Mouse (Mus musculus) kidney, embryonic 15.5 days (tissue): ENCODE measurements around the gene Fam102a. TPM values are rescaled to one million over a fixed set of nuclear protein-coding genes. Genes with fewer than 3 reads are reported as not detected.

Source experiments
- ATAC-seq: fragments of 200-750 bp; cut with Nextera tagmentation; replicated peaks from 2 replicates; pipeline ENCODE4 v1.8.0; 2017; ENCODE audit warnings: moderate TSS enrichment; ENCODE audit not compliant: low FRiP score
- H3K27ac ChIP-seq: fragments of 300-500 bp; sonication (generic); 2 replicates; pipeline ENCODE4 v1.5.1; 2015; ENCODE audit warnings: mild to moderate bottlenecking, inconsistent platforms
- H3K27me3 ChIP-seq: fragments of 300-500 bp; sonication (generic); 2 replicates; pipeline ENCODE4 v1.6.1; 2015; ENCODE audit warnings: inconsistent platforms
- H3K36me3 ChIP-seq: fragments of 300-500 bp; sonication (generic); 2 replicates; pipeline ENCODE4 v1.6.1; 2015; ENCODE audit warnings: inconsistent platforms
- H3K4me1 ChIP-seq: fragments of 300-500 bp; sonication (generic); 2 replicates; pipeline ENCODE4 v1.6.1; 2015; ENCODE audit warnings: inconsistent platforms
- H3K4me2 ChIP-seq: fragments of 300-500 bp; sonication (generic); 2 replicates; pipeline ENCODE4 v1.6.1; 2015; ENCODE audit warnings: moderate library complexity, mild to moderate bottlenecking, inconsistent platforms
- H3K4me3 ChIP-seq: fragments of 300-500 bp; sonication (generic); replicated peaks from 2 replicates; pipeline ENCODE4 v1.5.1; 2015; ENCODE audit warnings: mild to moderate bottlenecking, inconsistent platforms
- H3K9ac ChIP-seq: fragments of 300-500 bp; sonication (generic); 2 replicates; pipeline ENCODE4 v1.6.1; 2015; ENCODE audit warnings: mild to moderate bottlenecking, inconsistent platforms
- H3K9me3 ChIP-seq: fragments of 300-500 bp; sonication (generic); replicated peaks from 2 replicates; pipeline ENCODE4 v1.6.1; 2016; ENCODE audit warnings: inconsistent platforms
- WGBS: fragments of 180-500 bp; shearing (Covaris S2); methylation state at CpG from one replicate; pipeline ENCODE4 v1.1.7; 2015; ENCODE audit warnings: mixed read lengths; 5-methylcytosine and 5-hydroxymethylcytosine counted together
- polyA plus RNA-seq: library from polyadenylated mRNA; unstranded; fragments of >200 nt; fragmentation: Nextera tagmentation; extraction: Ambion mirVana; gene quantifications from 2 replicates; pipeline ENCODE4 v1.2.1, GENCODE M21; 2015

The Fam102a gene
- polyA plus RNA-seq, 1 experiment from 2014 or later: 15.0 TPM

GRCm38 (mm10) chr2:32574497-32574896, 39.4 kb downstream of the Fam102a start, which contains the start of gene Pip5kl1:
Gene Pip5kl1, plus strand, starts transcription at chr2:32574797.
- no peak for ATAC-seq
- 82% methylated on average over 6 of the region's 6 CpGs for WGBS
- no peaks in the 10 kb centered on the region for H3K9me3 ChIP-seq
- H3K27ac ChIP-seq: no peak within 1 kb of the TSS
- peaks cover 33% of the 10 kb centered on the region for H3K27me3 ChIP-seq
- peak within 1 kb of the TSS; percentile 95 for H3K4me2 ChIP-seq
- peaks cover 24% of the 10 kb centered on the region for H3K4me1 ChIP-seq
- H3K4me3 ChIP-seq: peak within 1 kb of the TSS; percentile 47
- H3K36me3 ChIP-seq: peaks cover 11% of the 10 kb centered on the region
- peak within 1 kb of the TSS; percentile 48 for H3K9ac ChIP-seq

GRCm38 (mm10) chr2:32574901-32575585, 39.9 kb downstream of the Fam102a start:
- WGBS: under 1% methylated on average over 26 of the region's 26 CpGs
- H3K4me1 ChIP-seq: peaks cover 24% of the 10 kb centered on the region
- no peak overlapping the region for H3K27ac ChIP-seq
- peak overlapping the region; percentile 48 for H3K9ac ChIP-seq
- H3K4me3 ChIP-seq: peak overlapping the region; percentile 47
- peaks cover 38% of the 10 kb centered on the region for H3K27me3 ChIP-seq
- H3K36me3 ChIP-seq: peaks cover 10% of the 10 kb centered on the region
- ATAC-seq: no peak
- peak overlapping the region; percentile 95 for H3K4me2 ChIP-seq
- H3K9me3 ChIP-seq: no peaks in the 10 kb centered on the region

DNA sequence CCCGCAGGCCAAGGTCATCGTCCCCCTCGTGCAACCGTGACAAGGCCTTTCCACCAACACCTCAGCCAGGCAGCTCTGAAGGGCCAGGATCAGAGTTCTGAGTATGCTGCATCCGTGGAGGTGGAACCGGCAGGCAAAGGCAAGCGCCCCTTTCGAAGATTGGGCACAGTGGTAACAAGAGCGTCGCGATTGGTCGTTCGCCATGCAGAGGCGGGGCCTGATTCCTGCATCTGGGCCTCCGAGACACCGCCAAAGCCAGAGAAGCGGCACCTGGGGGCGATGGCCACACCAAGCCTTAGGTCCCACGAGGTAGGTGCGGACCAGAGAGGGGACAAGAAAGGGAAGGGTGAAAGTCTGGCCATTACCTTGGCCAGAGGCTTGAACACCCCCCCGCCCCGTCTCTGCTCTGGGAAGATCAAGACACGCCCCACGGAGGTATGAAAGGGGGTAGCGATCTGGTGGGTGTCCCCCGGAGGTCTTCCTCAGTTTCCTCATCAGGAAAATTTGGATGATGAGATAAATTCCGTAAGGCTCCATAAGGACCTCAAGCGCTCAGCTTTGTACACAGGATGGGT, 40.5 kb downstream of the Fam102a start, which contains the start of gene 9430097D07Rik:
TSS of gene 9430097D07Rik (minus strand) at position 99 of the 575 bp plus-strand sequence.
- H3K27me3 ChIP-seq: peaks cover 40% of the 10 kb centered on the region
- ATAC-seq: peak; percentile 50

DNA sequence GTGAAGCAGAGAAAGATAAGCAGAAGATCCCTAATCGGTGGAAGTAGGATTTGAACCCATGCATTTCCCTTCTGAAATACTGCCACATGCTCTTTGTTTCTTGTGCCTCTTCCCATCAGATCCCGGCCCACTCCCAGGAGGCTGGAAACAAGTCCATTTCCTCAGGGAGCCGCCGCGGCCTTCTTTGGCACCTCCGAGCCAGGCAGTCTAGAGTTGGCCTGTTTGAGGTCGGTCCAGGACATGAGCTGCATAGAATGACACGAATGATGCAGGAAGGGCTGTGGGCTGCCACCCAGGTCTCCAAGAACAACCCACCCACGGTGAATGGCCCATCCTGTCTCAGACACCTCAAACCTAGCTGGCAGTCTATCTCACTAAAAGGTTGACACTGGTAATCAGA, 41.4 kb downstream of the Fam102a start:
- no peak for ATAC-seq
- Histone ChIP-seq H3K27ac (no peak overlapping the region), H3K4me3 (no peak overlapping the region), H3K9ac (no peak overlapping the region), H3K27me3 (peaks cover 46% of the 10 kb centered on the region), H3K4me2 (no peak overlapping the region), H3K36me3 (peaks cover 10% of the 10 kb centered on the region), H3K9me3 (no peaks in the 10 kb centered on the region), H3K4me1 (peaks cover 19% of the 10 kb centered on the region)
- WGBS: 89% methylated on average over 9 of the region's 9 CpGs

More for the DNA sequence above, 40.5 kb downstream of the Fam102a start, which contains the start of gene 9430097D07Rik:
- Histone ChIP-seq H3K4me2 (peak within 1 kb of the TSS; percentile 95), H3K4me3 (peak within 1 kb of the TSS; percentile 47), H3K36me3 (peaks cover 10% of the 10 kb centered on the region), H3K27ac (no peak within 1 kb of the TSS), H3K9ac (peak within 1 kb of the TSS; percentile 48), H3K9me3 (no peaks in the 10 kb centered on the region), H3K4me1 (peaks cover 24% of the 10 kb centered on the region)
- 8% methylated on average over 28 of the region's 28 CpGs for WGBS

DNA sequence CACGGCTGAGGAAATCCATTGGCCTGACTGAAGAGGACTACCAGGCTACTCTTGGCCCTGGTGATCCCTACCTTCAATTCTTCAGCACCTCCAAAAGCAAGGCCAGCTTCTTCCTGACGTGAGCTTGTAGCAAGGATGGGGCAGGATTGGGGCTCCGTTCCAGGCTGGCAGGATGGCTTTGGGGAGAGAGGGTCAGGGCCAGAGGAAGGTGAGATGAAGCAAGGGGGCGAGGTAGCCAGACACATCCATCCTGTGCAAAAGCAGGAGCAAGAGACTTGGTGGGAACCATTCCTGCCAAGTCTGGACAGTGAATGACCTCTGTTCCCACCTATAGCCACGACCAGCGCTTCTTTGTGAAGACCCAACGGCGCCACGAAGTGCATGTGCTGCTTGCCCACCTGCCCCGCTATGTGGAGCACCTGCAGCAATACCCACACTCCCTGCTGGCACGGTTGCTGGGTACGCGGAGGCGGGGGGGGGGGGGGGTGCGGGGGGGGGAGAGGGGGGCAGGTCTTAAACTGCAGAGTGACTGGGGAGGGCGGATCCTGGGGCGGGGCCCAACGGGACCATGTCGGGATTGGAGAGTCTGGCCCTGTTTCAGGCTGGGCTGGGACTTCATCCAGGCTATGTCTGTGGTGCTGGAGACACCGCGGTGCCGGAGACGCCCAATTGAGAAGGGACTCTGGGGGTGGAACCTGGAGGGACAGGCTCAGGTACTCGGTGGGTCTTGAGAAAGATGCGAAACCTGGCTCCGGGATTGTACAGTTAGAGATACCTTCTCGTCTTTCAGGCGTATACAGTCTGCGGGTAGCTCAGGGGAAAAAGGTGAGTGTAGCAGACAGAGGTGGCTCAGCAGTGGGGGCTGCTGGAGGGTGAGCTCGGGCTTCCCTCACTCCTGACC, 43.3 kb downstream of the Fam102a start:
- no peak overlapping the region for H3K4me2 ChIP-seq
- no peak overlapping the region for H3K27ac ChIP-seq
- H3K27me3 ChIP-seq: peaks cover 53% of the 10 kb centered on the region
- 37% methylated on average over 25 of the region's 30 CpGs for WGBS
- H3K9ac ChIP-seq: no peak overlapping the region
- H3K4me3 ChIP-seq: no peak overlapping the region
- no peak for ATAC-seq
- peaks cover 17% of the 10 kb centered on the region for H3K4me1 ChIP-seq
- peaks cover 3% of the 10 kb centered on the region for H3K36me3 ChIP-seq
- no peaks in the 10 kb centered on the region for H3K9me3 ChIP-seq

GRCm38 (mm10) chr2:32581450-32582095, 46.4 kb downstream of the Fam102a start:
- 0 out of 2 replicates have a peak, but pooled peaks have one; percentile 9 for ATAC-seq
- H3K4me3 ChIP-seq: peak overlapping the region; percentile 35
- 34% methylated on average over 19 of the region's 19 CpGs for WGBS
- peaks cover 10% of the 10 kb centered on the region for H3K4me1 ChIP-seq
- H3K9ac ChIP-seq: no peak overlapping the region
- H3K27me3 ChIP-seq: peaks cover 44% of the 10 kb centered on the region
- no peak overlapping the region for H3K27ac ChIP-seq
- peak overlapping the region; percentile 50 for H3K4me2 ChIP-seq
- no peaks in the 10 kb centered on the region for H3K9me3 ChIP-seq
- H3K36me3 ChIP-seq: no peaks in the 10 kb centered on the region

DNA sequence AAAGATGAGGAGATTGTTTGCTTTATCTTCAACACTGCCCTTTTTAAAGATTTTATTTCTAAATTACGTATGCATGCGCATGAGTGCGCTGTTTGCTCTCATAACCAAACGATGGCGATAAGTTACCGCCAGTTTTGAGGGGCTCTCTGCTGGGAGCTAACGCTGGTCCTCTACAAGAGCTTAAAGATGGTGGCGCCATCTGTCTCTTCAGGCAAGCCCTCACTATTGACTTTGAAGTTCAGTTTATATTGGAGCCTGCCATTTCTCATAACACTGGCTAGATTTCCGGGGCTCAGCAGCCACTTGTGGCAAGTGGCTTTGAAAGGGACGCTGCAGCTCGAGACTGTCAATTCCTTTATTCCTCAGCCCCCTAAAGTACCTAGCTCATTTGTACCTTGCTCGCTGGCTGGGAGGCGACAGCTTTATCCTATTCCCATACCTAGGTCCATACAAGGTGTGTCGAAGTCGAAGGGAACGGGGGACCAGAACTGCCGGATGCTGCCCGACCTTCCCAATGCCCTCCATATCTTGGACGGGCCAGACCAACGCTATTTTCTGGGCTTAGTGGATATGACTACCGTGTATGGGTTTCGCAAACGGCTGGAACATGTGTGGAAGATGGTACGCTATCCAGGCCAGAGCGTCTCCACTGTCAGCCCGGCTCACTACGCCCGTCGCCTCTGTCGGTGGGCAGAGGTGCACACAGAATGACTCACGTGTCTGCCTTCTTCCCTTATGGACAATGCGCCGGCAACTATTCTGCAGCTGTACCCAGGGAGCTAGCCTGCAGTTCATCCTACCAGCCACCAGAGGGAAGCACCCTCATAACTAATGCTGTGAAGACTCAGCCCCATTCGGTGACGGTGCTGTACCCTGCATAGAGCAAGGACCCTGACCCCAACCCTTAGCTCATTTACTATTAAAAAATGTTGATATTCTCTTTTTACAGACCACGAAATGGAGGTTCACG, 48.0 kb downstream of the Fam102a start:
- WGBS: 16% methylated on average over 37 of the region's 37 CpGs

GRCm38 (mm10) chr2:32585149-32585714, 50.1 kb downstream of the Fam102a start:
- Histone ChIP-seq H3K4me1 (peaks cover 47% of the 10 kb centered on the region), H3K27ac (no peak overlapping the region), H3K36me3 (no peaks in the 10 kb centered on the region), H3K27me3 (peaks cover 13% of the 10 kb centered on the region), H3K9me3 (no peaks in the 10 kb centered on the region), H3K4me3 (no peak overlapping the region), H3K9ac (no peak overlapping the region), H3K4me2 (no peak overlapping the region)
- ATAC-seq: no peak
- WGBS: 85% methylated on average over 7 of the region's 7 CpGs

More for the DNA sequence above, 48.0 kb downstream of the Fam102a start:
- peak overlapping the region; percentile 5; the same call in 1 of the 2 replicates for H3K9ac ChIP-seq
- H3K4me3 ChIP-seq: peak overlapping the region; percentile 31
- H3K9me3 ChIP-seq: no peaks in the 10 kb centered on the region
- peaks cover 26% of the 10 kb centered on the region for H3K4me1 ChIP-seq
- peaks cover 34% of the 10 kb centered on the region for H3K27me3 ChIP-seq
- ATAC-seq: peak; percentile 59; the same call in 1 of the 2 replicates
- H3K36me3 ChIP-seq: no peaks in the 10 kb centered on the region
- no peak overlapping the region for H3K27ac ChIP-seq
- peak overlapping the region; percentile 63 for H3K4me2 ChIP-seq

GRCm38 (mm10) chr2:32586871-32587351, 51.8 kb downstream of the Fam102a start, which contains the start of gene St6galnac4:
Gene St6galnac4, plus strand, starts transcription at chr2:32587095.
- Histone ChIP-seq H3K4me1 (peaks cover 51% of the 10 kb centered on the region), H3K4me2 (peak within 1 kb of the TSS; percentile 81), H3K4me3 (peak within 1 kb of the TSS; percentile 63), H3K36me3 (no peaks in the 10 kb centered on the region), H3K9me3 (no peaks in the 10 kb centered on the region), H3K27me3 (peaks cover 7% of the 10 kb centered on the region), H3K27ac (peak within 1 kb of the TSS; percentile 59), H3K9ac (peak within 1 kb of the TSS; percentile 57)
- peak; percentile 87 for ATAC-seq
- 1% methylated on average over 38 of the region's 38 CpGs for WGBS

DNA sequence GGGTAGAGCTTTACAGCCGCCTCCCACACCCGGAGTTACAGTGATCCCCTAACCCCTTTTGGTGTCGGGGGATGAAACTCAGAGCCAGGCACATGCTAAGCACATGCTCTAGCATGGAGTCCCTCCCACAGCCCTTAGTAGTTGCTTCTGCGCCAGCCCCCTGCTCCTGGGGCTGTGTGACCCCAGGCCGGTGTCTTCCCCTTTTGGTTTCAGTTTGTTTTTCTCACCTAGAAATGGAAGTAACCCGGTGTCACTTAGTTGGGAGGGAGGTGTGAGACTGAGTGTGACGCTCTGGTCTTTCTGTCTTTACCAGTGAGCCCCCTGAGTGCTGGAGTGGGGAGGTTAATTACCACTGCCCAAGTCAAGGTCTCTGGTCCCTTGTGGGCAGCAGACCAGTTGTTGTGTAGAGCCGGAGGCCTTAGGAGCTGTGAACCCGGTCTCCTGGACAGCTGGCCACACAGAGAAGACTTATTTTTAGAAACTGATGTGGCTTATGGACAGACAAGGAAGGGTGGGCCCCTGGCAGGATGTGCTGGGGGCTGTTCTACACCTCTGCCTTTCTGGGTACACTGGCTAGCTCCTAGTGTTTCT, 52.7 kb downstream of the Fam102a start:
- ATAC-seq: no peak
- H3K4me2 ChIP-seq: peak overlapping the region; percentile 81
- WGBS: 20% methylated on average over 9 of the region's 9 CpGs
- peaks cover 5% of the 10 kb centered on the region; the same call in 1 of the 2 replicates for H3K27me3 ChIP-seq
- H3K27ac ChIP-seq: 0 out of 2 replicates have a peak overlapping the region, but pooled peaks have one; percentile 14
- peaks cover 50% of the 10 kb centered on the region for H3K4me1 ChIP-seq
- no peaks in the 10 kb centered on the region for H3K9me3 ChIP-seq
- H3K36me3 ChIP-seq: no peaks in the 10 kb centered on the region
- peak overlapping the region; percentile 57 for H3K9ac ChIP-seq
- peak overlapping the region; percentile 63 for H3K4me3 ChIP-seq
